Mouse (Mus musculus) mammary gland, adult 2 months (tissue): ENCODE measurements around the gene Procr. TPM values are rescaled to one million over a fixed set of nuclear protein-coding genes. Genes with fewer than 3 reads are reported as not detected.

Experiments used
- polyA plus RNA-seq: library from polyadenylated mRNA; depleted of rRNA; stranded (reverse); fragments of >200 nt; gene quantifications from 2 replicates; pipeline ENCODE4 v1.2.3, GENCODE M21; 2012; ENCODE audit warnings: low replicate concordance; rRNA removed

The Procr gene
- polyA plus RNA-seq = 16.3 and 20.4 TPM in 2 replicates

DNA sequence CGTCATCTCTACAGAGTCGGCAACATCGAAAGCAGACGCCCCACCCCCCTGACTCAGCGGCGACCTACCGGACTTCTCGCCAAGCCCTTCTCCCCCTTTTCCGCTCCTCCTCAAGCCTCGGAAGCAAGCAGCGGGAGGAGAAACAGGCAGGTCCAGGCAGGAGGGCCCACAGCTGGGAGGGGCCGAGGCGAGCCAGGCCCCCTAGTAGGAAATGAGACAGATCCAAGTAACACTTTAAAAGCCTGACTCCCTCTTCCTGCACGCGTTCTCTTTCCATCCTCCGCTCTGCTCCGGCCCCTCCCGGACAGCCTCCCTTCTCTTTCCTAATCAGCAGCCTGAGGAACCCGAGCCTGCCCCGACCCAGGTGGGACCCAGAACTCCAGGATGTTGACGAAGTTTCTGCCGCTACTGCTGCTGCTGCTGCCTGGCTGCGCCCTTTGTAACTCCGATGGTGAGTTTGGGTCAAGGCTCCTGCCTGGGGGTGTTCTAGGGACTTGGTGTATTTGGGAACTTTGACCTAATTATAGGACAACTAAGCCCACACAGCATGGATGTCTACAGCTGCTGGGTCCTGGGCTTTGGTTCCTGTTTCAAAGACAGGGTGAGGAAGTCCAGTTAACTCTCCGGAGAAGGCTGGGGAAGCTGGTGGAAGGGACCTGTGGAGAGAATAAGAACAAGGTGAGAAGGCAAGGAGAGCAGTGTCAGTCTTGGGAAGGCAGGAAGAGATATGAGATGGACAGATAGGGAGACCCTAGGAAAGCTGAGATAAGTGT lies at the start of gene Procr:
Gene Procr, plus strand, starts transcription at position 104 of the 773 bp plus-strand sequence.

DNA sequence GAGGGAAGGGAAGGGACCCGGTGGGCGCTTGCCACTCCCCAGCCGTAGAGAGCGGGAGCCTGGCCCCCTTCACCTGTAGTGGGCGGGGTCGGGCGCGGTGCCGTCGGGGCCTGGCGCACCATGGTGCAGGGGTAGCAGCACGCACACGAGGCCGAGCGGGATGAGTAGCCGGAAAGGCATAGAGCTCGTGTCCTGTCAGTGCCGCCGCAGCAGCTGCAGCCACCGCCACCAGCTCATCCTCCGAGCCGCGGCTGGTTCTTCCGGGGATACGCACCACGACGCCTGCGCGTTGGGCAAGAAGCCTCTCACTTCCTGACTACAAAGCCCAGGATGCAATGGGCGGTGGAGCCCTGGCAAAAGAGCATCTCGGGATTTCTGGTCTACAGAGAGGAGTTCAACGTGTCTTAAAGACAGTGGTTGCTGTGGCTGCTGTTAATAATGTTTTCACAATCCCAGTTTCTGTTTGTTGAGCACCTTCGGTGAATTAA lies 21.7 kb upstream of the Procr start, which contains the start of gene Edem2:
Gene Edem2, minus strand, starts transcription at position 318 of the 488 bp plus-strand sequence.

DNA sequence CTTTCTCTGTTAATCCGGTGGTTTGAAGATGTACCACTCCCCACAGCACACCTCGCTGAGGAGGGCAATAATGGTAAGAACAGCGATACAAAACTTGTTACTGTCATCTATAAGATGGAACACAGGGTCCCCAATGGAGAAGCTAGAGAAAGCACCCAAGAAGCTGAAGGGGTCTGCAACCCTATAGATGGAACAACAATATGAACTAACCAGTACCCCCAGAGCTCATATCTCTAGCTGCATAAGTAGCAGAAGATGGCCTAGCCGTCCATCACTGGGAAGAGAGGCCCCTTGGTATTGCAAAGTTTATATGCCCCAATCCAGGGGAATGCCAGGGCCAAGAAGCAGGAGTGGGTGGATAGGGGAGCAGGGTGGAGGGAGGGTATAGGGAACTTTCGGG lies 15.2 kb upstream of the Procr start, which contains the start of gene Gm17581:
Gene Gm17581, minus strand, starts transcription at position 101 of the 400 bp plus-strand sequence.

DNA sequence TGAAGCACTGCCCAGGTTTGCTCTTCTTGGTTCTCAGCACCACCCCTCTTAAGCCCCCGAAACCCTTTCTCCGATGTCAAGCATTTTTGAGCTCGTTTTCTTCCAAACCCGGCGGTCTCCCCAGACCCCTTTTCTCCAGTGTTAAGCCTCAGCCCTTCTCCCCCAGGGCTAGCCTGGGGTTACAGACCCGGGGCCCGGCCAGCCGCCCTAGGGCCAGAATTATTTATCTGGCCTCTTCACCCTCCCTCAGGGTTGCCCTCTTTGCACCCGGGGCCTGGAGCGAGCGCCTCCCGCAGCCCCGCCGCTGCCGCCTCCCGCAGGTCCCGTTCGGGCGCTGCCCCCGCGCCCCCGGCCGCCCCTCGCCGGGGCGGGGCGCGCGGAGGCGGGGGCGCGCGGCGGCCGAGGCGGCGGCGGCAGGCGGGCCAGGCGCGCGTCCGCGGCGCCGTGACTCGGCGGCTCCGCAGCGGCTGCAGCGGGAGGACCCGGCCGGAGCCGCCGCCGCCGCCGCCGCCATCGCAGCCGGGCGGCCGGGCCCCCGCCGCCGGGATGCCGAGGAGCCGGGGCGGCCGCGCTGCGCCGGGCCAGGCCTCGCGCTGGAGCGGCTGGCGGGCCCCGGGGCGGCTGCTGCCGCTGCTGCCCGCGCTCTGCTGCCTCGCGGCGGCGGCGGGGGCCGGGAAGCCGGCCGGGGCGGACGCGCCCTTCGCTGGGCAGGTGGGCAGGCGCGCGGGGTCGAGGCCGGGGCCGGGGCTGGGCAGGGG lies 24.2 kb downstream of the Procr start, which contains the start of gene Mmp24:
Gene Mmp24, plus strand, starts transcription at position 416 of the 758 bp plus-strand sequence.

Other genes starting within 250 kb of the Procr start
- gene Acss2, start 233.2 kb upstream of the Procr start, polyA plus RNA-seq = 251 and 371 TPM in 2 replicates
- gene Ggt7, start 232.9 kb upstream of the Procr start, polyA plus RNA-seq = 8.9 and 14.3 TPM in 2 replicates
- gene Gss, start 158.3 kb upstream of the Procr start, polyA plus RNA-seq = 17.8 and 20.1 TPM in 2 replicates
- 0.11 TPM in 1 of 2 replicates, not detected in the other for gene Myh7b, start 139.9 kb upstream of the Procr start, polyA plus RNA-seq
- 170 and 221 TPM in 2 replicates for gene Trpc4ap, start 58.7 kb upstream of the Procr start, polyA plus RNA-seq
- 39.5 and 56.7 TPM in 2 replicates for gene Edem2, start 21.6 kb upstream of the Procr start, polyA plus RNA-seq
- not detected in 2 replicates for gene Gm17581, start 15.3 kb upstream of the Procr start, polyA plus RNA-seq
- gene Mmp24, start 24.2 kb downstream of the Procr start, polyA plus RNA-seq = 0.07 and 0.10 TPM in 2 replicates
- 70.9 and 110 TPM in 2 replicates for gene BC029722, start 68.3 kb downstream of the Procr start, polyA plus RNA-seq
- gene Eif6, start 75.8 kb downstream of the Procr start, polyA plus RNA-seq = 103 and 117 TPM in 2 replicates
- gene Fam83c, start 83.7 kb downstream of the Procr start, polyA plus RNA-seq = 0.04 and 0.36 TPM in 2 replicates
- 17.9 and 69.2 TPM in 2 replicates for gene Uqcc1, start 179.2 kb downstream of the Procr start, polyA plus RNA-seq
- not detected in 2 replicates for gene Gm15557, start 189.6 kb downstream of the Procr start, polyA plus RNA-seq
- 0.63 and 1.0 TPM in 2 replicates for gene Gdf5, start 194.2 kb downstream of the Procr start, polyA plus RNA-seq
- 10.2 and 10.8 TPM in 2 replicates for gene Cep250, start 205.3 kb downstream of the Procr start, polyA plus RNA-seq